Mouse (Mus musculus) lung, postnatal 36 days (tissue): Measurements from ENCODE around the gene Cadm2.

Experiments used
- DNase-seq: peaks from one replicate; pipeline ENCODE4 v3.0.0; 2022; ENCODE audit warnings: mixed read lengths

Cadm2 gene

DNA sequence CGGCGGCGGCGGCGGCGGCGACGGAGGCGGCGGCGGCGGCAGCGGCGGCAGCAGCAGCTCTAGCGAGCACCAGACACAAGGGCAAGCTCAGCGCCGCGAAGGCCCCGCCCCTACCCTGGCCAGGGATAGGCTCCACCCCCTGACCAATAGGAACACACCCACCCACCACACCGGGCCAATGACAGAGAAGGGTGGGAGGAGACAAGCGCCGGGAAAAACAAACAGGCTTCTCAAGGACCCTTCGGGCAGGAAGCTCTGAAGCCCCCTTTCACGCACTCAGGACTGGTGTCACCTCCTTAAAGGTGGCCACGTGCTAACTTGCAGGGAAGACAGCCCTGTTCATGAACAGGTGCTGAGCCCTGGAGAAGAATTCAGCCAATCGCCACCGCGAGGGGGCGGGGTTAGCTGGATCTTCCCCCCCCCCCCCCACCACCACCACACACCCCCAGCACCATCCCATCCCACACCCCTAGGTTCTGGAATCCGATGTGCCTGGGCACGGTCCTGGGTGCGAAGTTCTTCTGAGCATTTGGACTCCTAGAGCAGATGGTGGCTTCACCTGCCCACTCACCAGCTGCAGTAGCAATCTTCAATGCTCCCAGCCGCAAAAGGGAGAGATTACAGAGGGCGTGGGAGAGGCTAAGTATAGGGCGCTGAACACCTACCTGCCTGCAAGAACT lies at the start of gene Cadm2:
TSS of gene Cadm2 (minus strand) at position 83 of the 680 bp plus-strand sequence.
- DNase-seq: peak; percentile 92

DNA sequence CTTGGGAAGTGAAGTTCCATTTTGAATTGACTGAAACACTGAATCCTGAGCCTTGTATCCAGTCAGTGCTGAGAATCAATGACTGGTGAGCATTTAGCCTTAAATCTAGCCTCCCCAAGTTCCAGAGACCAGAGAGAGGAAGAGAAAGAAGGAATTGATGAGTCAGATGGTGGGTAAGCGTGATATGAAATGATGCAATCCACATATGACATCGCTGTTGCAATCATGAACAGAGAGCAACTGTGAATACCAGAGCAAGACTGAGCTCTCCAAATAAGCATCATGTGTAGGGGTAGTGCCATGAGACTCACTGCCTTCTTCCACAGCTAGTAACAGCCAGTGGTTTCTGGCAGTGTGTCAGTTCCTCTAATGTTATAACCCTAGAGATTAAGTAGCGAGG lies 26.2 kb upstream of the Cadm2 start:
- DNase-seq: peak; percentile 8

DNA sequence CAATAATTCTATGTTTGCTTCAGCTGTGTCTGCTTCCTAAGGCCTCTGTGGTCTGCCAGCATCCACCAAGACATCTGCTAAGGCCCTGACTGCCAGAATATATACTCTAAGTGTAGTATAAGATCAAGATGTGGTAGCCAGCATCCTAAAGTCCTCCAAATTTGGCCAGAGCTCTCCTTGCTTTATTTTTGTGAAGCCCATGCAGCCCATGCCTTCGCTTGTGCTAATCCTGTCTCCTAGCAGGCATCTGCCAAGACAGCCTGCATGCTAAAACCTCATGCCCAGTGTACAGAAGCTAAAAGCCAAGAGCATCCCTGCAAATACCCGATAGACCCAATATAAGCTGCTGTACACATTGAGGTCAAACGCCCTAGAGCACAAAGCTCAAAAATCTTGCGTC lies 22.9 kb upstream of the Cadm2 start:
- no peak for DNase-seq

DNA sequence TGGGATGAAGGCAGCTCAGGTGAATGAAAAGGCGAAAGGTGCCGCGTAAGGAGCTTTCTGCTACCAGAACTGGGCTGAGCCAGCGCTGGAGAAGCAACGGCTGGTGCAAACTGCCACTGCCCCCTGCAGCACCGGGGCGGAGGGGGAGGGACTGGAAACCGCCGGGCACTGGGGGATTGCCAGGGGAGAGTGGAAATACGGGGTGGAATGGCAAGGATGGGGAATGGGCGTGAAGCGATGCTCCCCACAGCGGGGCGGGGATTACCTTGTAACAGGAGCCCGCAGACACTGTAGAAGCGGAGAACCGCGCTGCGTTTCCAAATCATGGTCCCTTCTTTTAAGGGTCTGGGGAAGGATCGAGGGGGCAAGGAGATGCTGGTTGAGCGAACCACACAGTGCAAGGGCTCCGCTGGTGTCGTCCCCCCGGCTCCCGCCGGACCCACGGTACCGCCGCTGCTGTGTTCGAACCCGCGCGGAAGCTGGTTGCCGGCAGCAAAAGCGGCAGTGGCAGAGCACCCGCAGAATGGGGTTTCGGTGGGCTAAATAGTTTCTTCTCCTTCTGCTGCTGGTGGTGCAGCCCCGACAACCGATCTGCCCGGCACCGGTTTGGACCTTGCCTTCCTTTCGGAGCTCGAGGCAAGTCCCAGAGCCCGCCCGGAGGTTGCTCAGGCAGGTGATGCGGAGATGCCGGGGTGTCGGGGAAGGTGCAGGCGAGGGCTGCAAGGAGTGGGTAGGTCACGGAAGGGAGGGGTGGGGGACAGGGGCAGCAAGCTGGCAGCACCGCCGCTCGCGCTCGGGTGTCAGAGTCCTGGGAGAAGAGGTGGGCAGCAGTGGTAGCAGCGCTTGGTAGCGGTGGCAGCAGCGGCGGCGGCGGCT lies 564 bp downstream of the Cadm2 start:
- peak; percentile 26 for DNase-seq

DNA sequence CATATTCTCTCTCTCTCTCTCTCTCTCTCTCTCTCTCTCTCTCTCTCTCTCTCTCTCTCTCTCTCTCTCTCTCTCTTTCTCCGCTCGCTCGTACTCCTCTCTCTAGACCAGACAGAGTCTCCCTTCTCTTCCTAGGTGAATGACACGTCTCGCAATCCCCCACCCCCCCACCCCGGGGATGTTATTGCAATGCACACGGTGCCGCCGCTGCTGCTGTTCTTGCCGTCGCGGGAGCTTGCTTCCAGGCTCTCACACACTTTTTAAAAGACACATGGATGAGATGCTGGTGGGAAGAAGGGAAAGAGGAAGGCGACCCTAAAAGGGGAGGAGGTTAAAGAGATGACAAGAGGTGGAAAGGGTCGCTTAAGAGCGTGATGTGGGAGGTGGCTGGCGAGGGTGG lies 1.3 kb downstream of the Cadm2 start:
- DNase-seq: no peak

DNA sequence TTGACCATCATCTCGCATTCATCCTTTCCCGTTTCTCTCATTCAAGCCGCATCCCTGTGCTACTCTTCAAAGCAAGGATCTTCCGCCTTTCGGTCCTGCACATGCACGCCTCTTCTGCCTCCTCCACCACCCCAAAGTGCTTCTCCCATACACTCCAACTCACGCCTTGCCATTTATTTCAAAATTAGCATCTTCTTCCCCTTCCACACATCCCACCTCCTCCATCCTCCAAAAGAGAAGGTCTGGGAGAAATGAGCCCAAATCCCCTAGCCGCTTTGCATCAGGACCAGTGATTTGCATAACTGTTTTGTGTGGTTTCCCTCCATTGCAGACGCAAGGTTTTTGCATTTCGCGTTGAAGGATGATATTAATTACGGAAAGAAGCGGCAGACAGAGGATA lies 1.9 kb downstream of the Cadm2 start:
- DNase-seq: no peak

DNA sequence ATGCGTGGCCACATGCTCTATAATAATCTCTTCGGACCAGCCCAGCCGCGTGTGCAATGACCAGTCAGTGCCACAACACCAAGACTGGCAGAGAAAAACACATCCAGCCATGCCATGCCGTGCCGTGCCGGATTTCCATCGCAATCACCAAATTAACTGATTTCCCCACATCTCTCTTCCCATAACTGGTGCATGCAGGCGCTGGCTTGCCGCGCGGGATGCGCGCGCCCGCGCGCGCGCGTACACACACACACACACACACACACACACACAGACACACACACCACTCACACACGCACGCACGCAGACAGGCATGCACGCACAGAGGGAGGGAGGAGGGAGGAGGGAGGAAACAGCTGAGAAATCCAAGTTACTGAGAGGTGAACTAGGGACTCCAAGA lies 2.9 kb downstream of the Cadm2 start:
- DNase-seq: no peak

DNA sequence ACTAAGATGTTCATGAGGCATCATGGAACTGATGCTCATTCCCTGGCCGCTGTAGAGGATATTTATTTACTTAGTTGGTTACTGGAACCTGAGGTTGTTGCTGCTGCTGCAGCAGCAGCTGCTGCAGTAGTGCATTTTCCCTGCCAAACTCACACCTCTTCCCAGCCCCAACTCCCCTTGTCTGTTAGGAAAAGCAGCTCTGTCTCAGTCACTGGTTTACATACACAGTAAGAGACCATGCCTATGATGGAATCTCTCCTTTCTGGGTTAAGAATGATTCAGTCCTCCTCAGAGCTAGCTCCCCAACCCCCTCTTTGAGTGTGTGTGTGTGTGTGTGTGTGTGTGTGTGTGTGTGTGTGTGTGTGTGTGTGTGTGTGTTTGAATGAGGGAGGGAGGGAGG lies 3.5 kb downstream of the Cadm2 start:
- no peak for DNase-seq

DNA sequence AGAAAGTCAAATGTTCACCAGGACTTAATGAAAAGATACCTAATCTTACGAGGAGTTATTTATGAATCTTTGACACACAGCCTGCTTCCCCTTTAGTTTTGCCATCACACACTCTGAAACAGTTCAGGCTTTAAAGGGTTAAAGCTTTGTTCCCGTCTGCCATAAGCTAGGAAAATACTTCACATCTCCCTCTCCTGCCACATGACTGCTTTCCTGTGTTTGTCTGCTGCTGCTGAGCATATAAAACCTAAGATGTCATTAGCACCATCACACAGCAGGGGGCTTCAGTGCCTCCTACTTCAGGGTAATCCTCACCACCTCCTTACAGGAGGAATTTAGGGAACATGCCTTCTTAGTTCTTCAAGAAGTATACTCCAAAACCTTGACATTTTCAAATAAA lies 6.8 kb downstream of the Cadm2 start:
- DNase-seq: peak; percentile 18

DNA sequence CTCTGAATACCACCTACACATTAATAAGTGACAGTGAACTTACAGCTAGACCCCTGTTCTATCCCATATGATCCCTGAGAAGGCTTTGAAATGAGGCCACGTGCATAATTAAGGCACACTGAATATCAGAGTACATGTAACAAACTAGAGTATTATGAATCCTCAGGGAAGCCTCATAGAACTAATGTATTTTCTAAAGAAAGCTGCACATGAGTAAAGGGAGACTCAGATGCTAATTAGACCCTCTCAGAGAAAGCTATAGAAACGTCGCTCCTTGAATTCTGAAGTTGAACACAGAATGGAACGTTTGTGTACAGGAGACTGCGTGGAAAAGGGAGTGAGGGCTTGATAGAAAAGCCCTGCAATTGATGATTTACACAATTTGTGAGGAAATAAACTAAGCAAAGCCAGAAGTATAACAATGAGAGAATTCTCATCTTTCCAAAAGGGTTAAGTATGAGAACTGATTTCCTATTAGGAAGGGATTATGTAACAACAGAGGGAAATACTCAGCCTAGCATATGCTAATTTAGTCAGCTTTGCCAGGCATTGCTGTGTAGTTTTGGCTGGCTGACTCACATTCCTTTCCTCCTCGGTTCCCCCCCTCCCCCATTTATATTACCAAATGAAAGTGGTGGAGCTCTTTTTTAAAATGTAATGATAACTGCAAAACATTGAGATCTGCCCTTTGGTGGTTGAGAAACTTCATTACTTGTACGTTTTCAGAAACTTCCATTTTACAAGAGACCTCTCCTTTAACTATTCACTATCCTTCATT lies 9.6 kb downstream of the Cadm2 start:
- DNase-seq: peak; percentile 6

DNA sequence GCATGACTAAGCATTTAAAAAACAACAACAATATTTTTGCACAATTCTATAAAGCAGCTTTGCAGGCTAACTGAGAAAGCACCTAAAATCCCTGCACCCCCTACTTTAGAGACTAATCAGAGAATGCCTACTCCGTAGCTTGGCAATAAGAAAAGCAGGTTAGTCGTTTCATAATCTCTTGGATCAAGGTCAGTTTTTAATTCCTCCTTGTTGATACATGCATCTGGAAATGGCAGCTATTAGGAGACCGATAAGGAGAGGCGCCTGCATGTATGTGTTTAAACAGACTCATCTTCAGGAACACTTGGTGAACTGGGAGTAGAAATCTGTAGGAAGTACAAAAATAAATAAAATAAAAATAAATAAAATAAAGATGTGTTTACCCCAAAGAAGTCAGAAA lies 11.6 kb downstream of the Cadm2 start:
- no peak for DNase-seq

DNA sequence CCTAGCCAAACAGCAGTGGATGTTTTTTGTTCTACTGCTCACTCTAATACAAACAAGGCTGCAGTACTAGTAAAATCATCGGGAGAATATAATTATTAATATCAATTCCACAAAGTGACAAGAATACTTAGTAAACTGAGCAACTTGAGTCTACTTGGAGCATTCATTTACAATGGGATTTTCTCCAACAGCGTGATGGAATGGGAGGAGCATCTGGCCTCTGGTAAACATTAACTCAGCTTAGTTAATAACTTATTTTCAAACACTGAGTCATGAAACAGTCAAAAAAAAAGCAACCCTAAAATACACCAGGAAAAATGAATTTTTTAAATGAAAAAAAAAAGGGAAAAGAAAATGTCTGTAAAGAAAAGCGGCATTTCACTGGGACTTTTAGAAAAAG lies 12.2 kb downstream of the Cadm2 start:
- no peak for DNase-seq

DNA sequence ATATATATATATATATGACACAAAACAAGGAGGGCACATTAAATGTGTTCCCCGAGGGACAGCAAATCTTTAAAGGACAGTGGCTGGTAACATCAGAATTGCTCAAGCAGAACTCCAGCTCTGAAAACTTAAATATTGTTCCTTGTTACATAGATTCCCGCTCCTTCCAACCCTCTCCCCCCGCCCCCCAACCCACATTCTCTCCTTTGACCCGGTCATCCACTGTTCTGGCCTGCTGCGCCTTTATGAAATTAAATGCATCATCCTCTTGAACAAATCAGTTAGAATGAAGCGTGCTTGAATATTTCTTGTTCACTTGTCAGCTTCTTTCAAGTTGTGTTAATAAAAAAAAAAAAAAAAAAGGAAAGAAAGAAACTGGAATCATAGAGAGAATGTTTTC lies 15.0 kb downstream of the Cadm2 start:
- DNase-seq: no peak

DNA sequence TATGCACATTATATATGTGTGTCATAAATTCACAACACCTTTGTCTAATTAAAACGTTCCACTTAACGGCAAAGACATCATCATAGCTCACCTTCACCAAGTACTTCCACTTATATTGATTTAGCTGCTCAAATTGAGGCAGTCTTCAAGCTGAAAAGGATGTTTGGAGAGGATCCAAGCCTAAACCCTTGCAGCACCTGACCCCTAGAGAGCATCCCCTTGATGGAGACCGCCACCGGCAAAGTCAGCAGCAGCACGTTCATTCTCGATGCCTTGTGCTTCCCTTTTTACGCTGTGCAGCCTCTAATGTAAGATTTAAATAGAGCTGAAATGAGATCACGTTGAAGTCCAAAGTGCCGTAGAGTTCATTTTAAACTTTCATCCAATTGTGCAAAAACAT lies 20.7 kb downstream of the Cadm2 start:
- no peak for DNase-seq

DNA sequence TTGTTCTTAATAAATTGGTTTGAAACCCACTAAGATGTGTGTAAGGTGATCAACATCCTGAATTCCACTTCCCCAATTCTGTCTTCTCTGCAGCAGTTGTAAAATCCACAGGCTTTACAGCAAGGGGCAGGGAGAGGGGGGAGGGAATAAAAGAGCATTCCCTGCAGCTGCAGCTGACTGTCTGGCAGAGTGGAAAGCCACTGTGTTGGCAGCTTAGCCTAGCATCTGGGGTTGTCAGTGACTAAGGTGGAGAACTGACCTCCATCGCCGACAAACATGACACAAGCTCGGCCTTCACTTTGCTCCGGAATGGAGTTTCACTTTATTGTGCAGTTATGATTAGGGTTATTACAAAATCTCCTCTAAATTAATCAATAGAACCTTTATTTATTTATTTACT lies 21.9 kb downstream of the Cadm2 start:
- DNase-seq: no peak

DNA sequence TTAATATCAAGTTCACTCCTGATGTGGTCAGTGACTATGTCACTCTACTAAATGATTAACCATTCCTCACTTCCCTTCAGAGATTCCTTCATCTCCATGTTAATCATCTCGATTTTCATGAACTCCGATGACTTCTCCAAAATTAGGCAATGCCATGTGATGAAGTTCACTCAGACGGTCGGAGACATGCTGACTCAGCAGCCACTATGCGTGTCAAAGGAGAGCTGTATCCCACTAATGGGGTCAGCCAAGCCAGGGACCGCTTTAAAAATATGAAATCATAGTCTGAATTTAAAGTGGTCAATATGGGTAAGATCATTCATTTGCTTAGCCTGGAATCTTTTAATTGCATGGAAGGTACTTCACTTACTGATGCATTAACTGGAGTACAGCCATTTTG lies 29.7 kb downstream of the Cadm2 start:
- DNase-seq: no peak

DNA sequence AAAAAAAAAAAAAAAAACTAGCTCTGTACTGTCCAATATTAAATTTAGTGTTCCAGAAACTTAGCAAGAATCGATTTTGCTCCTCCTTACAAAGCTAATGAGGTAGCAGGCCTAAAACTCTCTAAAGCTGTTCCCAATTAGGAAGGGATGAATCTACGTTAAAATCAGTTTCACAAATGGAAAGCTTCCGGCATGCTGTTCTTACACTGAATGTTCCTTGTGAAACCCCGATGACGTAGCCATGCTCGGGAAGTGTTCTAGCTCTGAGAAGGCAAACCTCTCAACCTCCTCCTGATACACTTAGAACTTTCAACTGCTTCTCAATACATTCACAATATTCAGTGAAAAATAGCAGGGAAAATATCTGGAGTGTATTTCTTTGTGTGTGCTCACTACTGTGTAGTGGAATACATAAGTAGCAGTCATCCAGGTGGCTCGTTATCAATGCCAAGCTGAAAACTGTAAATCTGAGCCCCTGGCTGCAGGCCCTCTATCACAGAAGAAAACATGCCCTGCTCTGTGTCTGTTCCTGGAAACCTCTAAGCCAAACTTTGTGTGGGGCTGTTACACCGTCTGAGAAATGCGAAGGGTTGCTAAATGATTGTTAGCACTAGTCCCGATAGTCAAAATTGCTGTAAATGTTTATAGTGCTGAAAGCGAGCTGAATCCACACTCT lies 41.7 kb downstream of the Cadm2 start:
- DNase-seq: no peak

DNA sequence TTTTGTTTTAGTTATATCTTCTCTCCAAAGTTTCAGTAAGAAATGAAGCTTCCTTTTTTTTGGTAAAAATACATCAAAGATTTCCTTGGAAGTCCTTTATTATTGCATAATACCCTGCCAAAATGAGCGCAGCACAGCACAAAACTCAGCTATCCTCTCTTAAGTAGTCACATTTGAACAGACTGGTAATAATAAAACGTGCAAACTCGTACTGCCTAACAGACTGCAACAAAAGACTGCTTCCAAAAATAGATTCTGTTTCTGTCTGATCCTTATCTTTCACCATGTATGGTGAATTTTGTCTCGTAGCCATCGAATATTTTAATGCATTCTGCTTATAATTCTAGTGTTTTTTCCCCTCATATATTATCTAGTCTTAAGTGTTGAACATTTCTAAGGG lies 45.2 kb downstream of the Cadm2 start:
- DNase-seq: no peak

DNA sequence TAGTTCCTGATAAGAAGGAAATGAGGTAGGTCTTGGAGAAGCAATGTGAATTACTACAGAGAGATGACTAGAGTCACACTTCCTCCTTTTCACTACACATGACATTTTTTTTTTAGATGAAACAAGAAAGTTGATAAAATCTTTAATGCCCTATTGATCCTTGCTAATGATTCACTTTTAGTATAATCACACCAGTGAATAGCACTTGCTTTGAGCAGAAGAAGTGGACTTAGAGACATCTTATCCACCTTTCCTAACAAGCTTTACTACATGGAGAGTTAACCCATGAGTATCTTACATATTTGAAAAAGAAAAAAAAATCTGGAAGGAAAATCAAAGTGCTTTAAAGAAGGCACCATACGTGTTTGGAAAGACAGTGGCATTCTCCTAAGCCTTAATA lies 93.7 kb downstream of the Cadm2 start:
- no peak for DNase-seq

DNA sequence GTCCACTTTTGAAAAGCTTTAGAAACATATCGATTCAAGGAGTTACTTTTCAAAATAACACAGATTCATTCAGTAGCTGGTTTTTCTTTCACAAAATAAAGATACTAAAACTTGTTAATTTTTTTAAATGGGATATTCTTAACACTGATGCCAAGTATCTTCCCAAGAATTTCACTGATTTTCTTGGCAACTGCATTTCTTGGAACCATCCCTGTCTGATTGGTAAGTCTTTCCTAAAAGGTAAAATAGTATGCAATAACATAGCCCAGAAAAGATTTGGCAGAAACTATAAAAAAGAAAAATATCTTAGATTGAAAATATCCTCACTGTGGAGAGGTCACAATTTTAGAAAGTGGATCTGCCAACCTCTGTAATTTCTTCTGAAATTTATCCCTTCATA lies 95.8 kb downstream of the Cadm2 start:
- DNase-seq: no peak

DNA sequence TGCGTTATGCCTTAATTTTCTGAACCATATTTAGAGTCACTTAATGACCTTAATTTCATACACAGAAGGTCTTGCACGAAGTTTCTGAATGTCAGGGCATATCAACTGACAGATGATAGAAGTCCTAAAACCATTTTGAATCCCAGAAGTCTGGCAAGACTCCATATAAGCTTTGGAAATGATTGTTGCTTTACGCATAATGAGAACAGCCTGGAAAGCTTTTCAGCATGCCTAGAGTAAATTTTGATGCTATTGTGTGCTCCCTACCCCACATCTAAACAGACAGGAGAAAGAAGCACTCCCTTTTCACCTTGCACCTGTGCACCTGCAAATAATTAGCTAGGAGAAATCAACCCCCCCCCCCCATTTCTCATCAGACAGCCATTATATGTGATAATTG lies 102.4 kb downstream of the Cadm2 start:
- no peak for DNase-seq

DNA sequence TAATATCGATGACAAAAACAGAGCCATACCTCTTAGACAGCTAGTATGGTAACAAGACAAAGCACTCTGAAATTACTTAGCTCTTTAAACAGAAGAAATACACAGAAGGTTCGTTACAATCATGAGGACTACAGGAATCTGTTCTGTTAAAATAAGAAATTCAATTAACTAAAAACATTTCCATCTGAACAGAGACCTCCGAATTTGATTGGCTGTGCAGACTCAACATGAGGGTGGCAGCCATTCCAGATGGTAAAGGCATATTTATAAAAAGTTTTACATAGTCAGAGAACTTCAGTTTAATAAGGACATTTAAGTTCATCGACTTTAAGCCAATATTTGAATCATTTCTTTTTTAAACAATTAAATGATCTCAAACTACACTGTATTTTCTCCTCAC lies 105.2 kb downstream of the Cadm2 start:
- DNase-seq: no peak

DNA sequence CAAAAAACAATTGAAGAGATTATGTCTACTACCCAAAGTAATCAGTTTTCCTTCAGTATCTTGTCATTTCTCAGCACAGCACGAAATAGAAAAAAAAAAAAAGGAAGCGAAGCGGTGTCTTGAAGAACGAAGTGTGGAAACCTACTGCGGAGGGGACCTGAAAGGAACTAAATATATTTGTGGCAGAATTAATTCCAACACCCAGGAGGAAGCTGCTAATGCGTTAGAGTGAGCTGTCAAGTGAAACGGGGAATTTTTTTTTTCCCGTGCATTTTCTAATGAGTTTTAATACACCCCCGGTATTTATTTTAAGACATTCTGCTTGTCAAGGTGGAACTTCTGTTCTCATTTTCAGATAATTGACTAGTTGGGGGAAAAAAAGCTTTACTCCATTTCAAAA lies 111.6 kb downstream of the Cadm2 start:
- DNase-seq: no peak
